8 mouse cellular contexts compared by ENCODE assay signal in genomic region chr4:32238366-32238854, GRCm38 (mm10). TPM values are rescaled to one million over a fixed set of nuclear protein-coding genes. Genes with fewer than 3 reads are reported as not detected.
DNase-seq lines count a peak whose midpoint lies in the region; ATAC-seq and TF ChIP-seq lines count a peak whose summit lies in the region.

Gene Bach2, plus strand, starts transcription at chr4:32238804.

- H3K27ac ChIP-seq in cerebellum, adult 2 months (ENCODE audit: insufficient read depth, low read length): peak within 1 kb of the TSS; percentile 72
- peak within 1 kb of the TSS; percentile 99 for H3K27ac ChIP-seq in hindbrain, embryonic 12.5 days

- 0 out of 2 replicates have a peak, but pooled peaks have one; percentile 4 for TF ChIP-seq POLR2A in cerebellum, adult 2 months (IDR thresholded peaks at IDR 0.05; ENCODE audit: borderline replicate concordance, insufficient read depth, low read length)

- peak; percentile 46 for DNase-seq in MEL-GATA-1-ER (ENCODE audit: extremely low read depth, low read depth)
- DNase-seq in cerebellum, adult 2 months: peak; percentile 92
- DNase-seq in frontal cortex, postnatal 10 days (ENCODE audit: low spot score in 2 of 2): peak; percentile 86 to 90
- peak; percentile 85 to 93 for DNase-seq in layer of hippocampus, postnatal 14 days (ENCODE audit: low spot score in 2 of 2)
- peak; percentile 95 for DNase-seq in lung, postnatal 10 days
- DNase-seq in retina, embryonic 14.5 days (ENCODE audit: low spot score): peak; percentile 88
- DNase-seq in thymus, postnatal 36 days: peak; percentile 91 to 95

- H3K4me3 ChIP-seq in cerebellum, adult 2 months (replicated peaks; ENCODE audit: insufficient read depth, low read depth, low read length): peak within 1 kb of the TSS; percentile 69
- peak within 1 kb of the TSS; percentile 95 for H3K4me3 ChIP-seq in hindbrain, embryonic 12.5 days

- peaks cover 5% of the 10 kb centered on the region for H3K4me1 ChIP-seq in cerebellum, adult 2 months (ENCODE audit: control insufficient read depth, insufficient read depth, low read length)
- peaks cover 38% of the 10 kb centered on the region for H3K4me1 ChIP-seq in hindbrain, embryonic 12.5 days

- peak; percentile 90 for ATAC-seq in hindbrain, embryonic 12.5 days (ENCODE audit: low FRiP score)

- H3K27me3 ChIP-seq in cerebellum, adult 2 months (ENCODE audit: control insufficient read depth, insufficient read depth, low read length): no peaks in the 10 kb centered on the region
- no peaks in the 10 kb centered on the region; the same call in 1 of the 2 replicates for H3K27me3 ChIP-seq in hindbrain, embryonic 12.5 days

- under 1% methylated on average over 69 of the region's 69 CpGs for WGBS in cerebellum, adult 2 months
- under 1% methylated on average over 69 of the region's 69 CpGs for WGBS in hindbrain, embryonic 12.5 days

- H3K4me2 ChIP-seq in hindbrain, embryonic 12.5 days (replicated peaks): peak within 1 kb of the TSS; percentile 82

- H3K9me3 ChIP-seq in hindbrain, embryonic 12.5 days (replicated peaks): no peaks in the 10 kb centered on the region

- peak; percentile 10; the same call in 1 of the 2 replicates for TF ChIP-seq CTCF in cerebellum, adult 2 months (IDR thresholded peaks at IDR 0.05; ENCODE audit: borderline replicate concordance, insufficient read depth, low read depth, low read length)

- no peaks in the 10 kb centered on the region for H3K36me3 ChIP-seq in hindbrain, embryonic 12.5 days

- H3K9ac ChIP-seq in hindbrain, embryonic 12.5 days: peak within 1 kb of the TSS; percentile 98

RNA-seq across cellular contexts. Expression of gene Bach2, which starts in this region (rescaled TPM):
- 4.6 and 4.7 TPM in 2 replicates for polyA plus RNA-seq in cerebellum, adult 2 months (2012; rRNA removed)
- 25.4 and 27.3 TPM in 2 replicates for polyA plus RNA-seq in hindbrain, embryonic 12.5 days (2016; fragmentation: Nextera tagmentation; extraction: Ambion mirVana)
- total RNA-seq in layer of hippocampus, postnatal 14 days (2021): 10 to 100 TPM; 22.2 to 24.9 TPM

Comparison
In these comparisons a context has a peak if more than half of its experiments do, and no peak if none do; other contexts are left out.
1. Peak in every context shown above with its lines: DNase-seq, ATAC-seq, H3K4me3 ChIP-seq and H3K27ac ChIP-seq.